Mouse (Mus musculus) embryonic facial prominence, embryonic 14.5 days (tissue): ENCODE measurements around the gene Sv2c. TPM values are rescaled to one million over a fixed set of nuclear protein-coding genes. Genes with fewer than 3 reads are reported as not detected.

Experiments
- ATAC-seq: fragments of 200-750 bp; cut with Nextera tagmentation; 2 replicates; pipeline ENCODE4 v1.8.0; 2017; ENCODE audit warnings: low read depth, moderate number of reproducible peaks, moderate TSS enrichment
- DNase-seq: peaks from one replicate; pipeline ENCODE4 v3.0.0-alpha.2; 2015; ENCODE audit warnings: low spot score
- H3K27ac ChIP-seq: fragments of 300-500 bp; sonication (generic); replicated peaks from 2 replicates; pipeline ENCODE4 v1.5.1; 2014; ENCODE audit warnings: low read depth, mild to moderate bottlenecking, low read length, moderate library complexity
- H3K27me3 ChIP-seq: fragments of 300-500 bp; sonication (generic); replicated peaks from 2 replicates; pipeline ENCODE4 v1.6.1; 2014; ENCODE audit warnings: low read length; ENCODE audit not compliant: control insufficient read depth, insufficient read depth
- H3K36me3 ChIP-seq: fragments of 300-500 bp; sonication (generic); 2 replicates; pipeline ENCODE4 v1.6.1; 2014; ENCODE audit warnings: low read length, mixed read lengths; ENCODE audit not compliant: control insufficient read depth, insufficient read depth
- H3K4me1 ChIP-seq: fragments of 300-500 bp; sonication (generic); 2 replicates; pipeline ENCODE4 v1.6.1; 2014; ENCODE audit warnings: antibody characterized with exemption, low read length; ENCODE audit not compliant: control insufficient read depth, insufficient read depth
- H3K4me2 ChIP-seq: fragments of 300-500 bp; sonication (generic); 2 replicates; pipeline ENCODE4 v1.6.1; 2014; ENCODE audit warnings: low read depth, mild to moderate bottlenecking, low read length, moderate library complexity, mixed read lengths
- H3K4me3 ChIP-seq: fragments of 300-500 bp; sonication (generic); 2 replicates; pipeline ENCODE4 v1.5.1; 2014; ENCODE audit warnings: low read depth, mild to moderate bottlenecking, low read length
- H3K9ac ChIP-seq: fragments of 300-500 bp; sonication (generic); 2 replicates; pipeline ENCODE4 v1.6.1; 2014; ENCODE audit warnings: low read depth, mild to moderate bottlenecking, low read length, moderate library complexity, mixed read lengths
- H3K9me3 ChIP-seq: fragments of 300-500 bp; sonication (generic); 2 replicates; pipeline ENCODE4 v1.6.1; 2016; ENCODE audit warnings: low read length; ENCODE audit not compliant: control insufficient read depth
- WGBS: fragments of 180-500 bp; shearing (Covaris S2); extraction: QIAGEN DNeasy Blood & Tissue Kit; methylation state at CpG from one replicate; pipeline ENCODE4 v1.1.7; 2014; 5-methylcytosine and 5-hydroxymethylcytosine counted together
- polyA plus RNA-seq: library from polyadenylated mRNA; unstranded; fragments of >200 nt; fragmentation: Nextera tagmentation; extraction: Ambion mirVana; gene quantifications from 2 replicates; pipeline ENCODE4 v1.2.1, GENCODE M21; 2014

Gene Sv2c
- polyA plus RNA-seq, 1 experiment from 2014 or later = 5.6 TPM

- DNase-seq (no peak), ATAC-seq (no peak)
- Histone ChIP-seq H3K4me3 (no peak overlapping the region), H3K27ac (no peak overlapping the region), H3K27me3 (no peaks in the 10 kb centered on the region), H3K4me2 (no peak overlapping the region), H3K9me3 (no peaks in the 10 kb centered on the region), H3K9ac (no peak overlapping the region), H3K36me3 (no peaks in the 10 kb centered on the region), H3K4me1 (no peaks in the 10 kb centered on the region)
- WGBS = 48% methylated on average over 2 of the region's 2 CpGs
Measured at GRCm38 (mm10) chr13:95942587-95942986, 189.8 kb downstream of the Sv2c start.

GRCm38 (mm10) chr13:95941861-95942260, 190.5 kb downstream of the Sv2c start:
- H3K4me3 ChIP-seq = no peak overlapping the region
- H3K9ac ChIP-seq = no peak overlapping the region
- H3K36me3 ChIP-seq = no peaks in the 10 kb centered on the region
- 89% methylated on average over 4 of the region's 4 CpGs for WGBS
- no peak for ATAC-seq
- DNase-seq = no peak
- no peaks in the 10 kb centered on the region for H3K4me1 ChIP-seq
- no peak overlapping the region for H3K4me2 ChIP-seq
- H3K27ac ChIP-seq = no peak overlapping the region
- H3K9me3 ChIP-seq = no peaks in the 10 kb centered on the region
- H3K27me3 ChIP-seq = no peaks in the 10 kb centered on the region

DNA sequence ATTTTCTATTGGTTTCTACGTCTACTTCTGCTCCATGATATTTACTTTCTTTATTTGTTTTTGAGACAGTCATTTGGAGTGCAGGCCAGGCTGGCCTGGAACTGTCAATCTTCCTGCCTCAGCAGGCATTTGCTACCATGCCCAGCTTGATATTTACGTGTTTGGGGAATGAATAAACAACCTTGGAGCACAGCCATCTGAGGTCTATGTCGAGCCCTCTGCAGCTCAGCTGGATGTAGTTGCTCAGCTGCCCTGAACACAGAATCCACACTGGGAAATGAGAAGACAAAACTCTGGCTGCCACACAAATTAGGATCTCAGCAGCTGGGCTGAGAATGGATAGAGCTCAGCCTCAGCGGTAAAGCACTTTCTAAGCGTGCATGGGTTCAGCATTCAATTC, 191.6 kb downstream of the Sv2c start:
- WGBS = 59% methylated on average over 5 of the region's 5 CpGs
- Histone ChIP-seq H3K36me3 (no peaks in the 10 kb centered on the region), H3K4me3 (no peak overlapping the region), H3K4me1 (no peaks in the 10 kb centered on the region), H3K4me2 (no peak overlapping the region), H3K27ac (no peak overlapping the region), H3K9me3 (no peaks in the 10 kb centered on the region), H3K9ac (no peak overlapping the region), H3K27me3 (no peaks in the 10 kb centered on the region)
- DNase-seq (no peak), ATAC-seq (no peak)

DNA sequence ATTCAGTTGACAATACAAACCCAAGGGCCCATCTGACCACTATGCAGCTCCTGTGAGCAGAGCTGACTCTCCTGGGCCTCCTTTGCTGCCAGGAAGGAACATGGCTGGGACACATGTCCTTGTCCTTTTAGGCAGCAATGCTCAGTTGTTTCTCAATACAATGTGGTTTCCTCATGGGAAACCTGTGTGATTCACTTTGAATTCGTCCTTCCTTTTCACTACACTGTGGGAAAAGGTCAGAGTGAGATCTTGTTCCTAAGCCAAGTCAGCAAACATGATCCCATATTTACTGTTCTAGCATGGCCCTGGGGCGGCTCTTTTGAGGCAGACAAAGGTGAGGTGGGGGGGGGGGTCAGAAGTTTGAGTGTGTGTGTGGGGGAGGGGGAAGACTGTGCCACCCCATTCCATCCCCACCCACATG, 208.2 kb downstream of the Sv2c start:
- no peaks in the 10 kb centered on the region for H3K4me1 ChIP-seq
- ATAC-seq = no peak
- no peak overlapping the region for H3K4me3 ChIP-seq
- H3K27ac ChIP-seq = no peak overlapping the region
- no peak for DNase-seq
- WGBS = 59% methylated on average over 2 of the region's 2 CpGs
- no peak overlapping the region for H3K4me2 ChIP-seq
- no peaks in the 10 kb centered on the region for H3K27me3 ChIP-seq
- no peak overlapping the region for H3K9ac ChIP-seq
- no peaks in the 10 kb centered on the region for H3K9me3 ChIP-seq
- no peaks in the 10 kb centered on the region for H3K36me3 ChIP-seq

GRCm38 (mm10) chr13:95922626-95923025, 209.8 kb downstream of the Sv2c start:
- Histone ChIP-seq H3K9ac (no peak overlapping the region), H3K4me1 (no peaks in the 10 kb centered on the region), H3K4me3 (no peak overlapping the region), H3K4me2 (no peak overlapping the region), H3K27ac (no peak overlapping the region), H3K27me3 (no peaks in the 10 kb centered on the region), H3K36me3 (no peaks in the 10 kb centered on the region), H3K9me3 (no peaks in the 10 kb centered on the region)
- ATAC-seq (no peak), DNase-seq (no peak)
- 95% methylated on average over 4 of the region's 4 CpGs for WGBS

GRCm38 (mm10) chr13:95918624-95919284, 213.6 kb downstream of the Sv2c start:
- no peaks in the 10 kb centered on the region for H3K36me3 ChIP-seq

DNA sequence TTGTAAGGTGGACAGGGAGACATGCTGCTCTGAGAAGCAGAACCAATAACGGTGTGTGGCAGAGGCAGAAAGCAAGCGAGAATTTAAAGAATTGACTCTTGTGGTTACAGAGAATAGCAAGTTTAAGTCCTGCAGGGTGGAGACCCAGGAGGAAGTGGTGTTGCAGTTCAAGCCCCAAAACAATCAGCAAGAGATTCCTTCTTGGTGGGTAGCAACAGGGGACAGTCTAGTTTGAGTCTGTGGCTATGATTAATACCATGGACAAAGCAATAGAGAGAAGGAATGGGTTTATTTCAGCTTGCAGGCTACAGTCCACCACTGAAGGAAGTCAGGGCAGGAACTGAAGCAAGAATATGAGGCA, 219.4 kb downstream of the Sv2c start:
- H3K9ac ChIP-seq = no peak overlapping the region
- H3K27me3 ChIP-seq = no peaks in the 10 kb centered on the region
- H3K4me2 ChIP-seq = no peak overlapping the region
- ATAC-seq = no peak
- H3K9me3 ChIP-seq = no peaks in the 10 kb centered on the region
- no peak for DNase-seq
- 54% methylated on average over 2 of the region's 2 CpGs for WGBS
- no peaks in the 10 kb centered on the region for H3K36me3 ChIP-seq
- no peak overlapping the region for H3K4me3 ChIP-seq
- H3K4me1 ChIP-seq = peaks cover 3% of the 10 kb centered on the region; the same call in 1 of the 2 replicates
- H3K27ac ChIP-seq = no peak overlapping the region

More at GRCm38 (mm10) chr13:95918624-95919284, 213.6 kb downstream of the Sv2c start:
- DNase-seq = no peak
- Histone ChIP-seq H3K9ac (no peak overlapping the region), H3K9me3 (no peaks in the 10 kb centered on the region), H3K4me3 (no peak overlapping the region), H3K4me1 (no peaks in the 10 kb centered on the region), H3K4me2 (no peak overlapping the region), H3K27ac (no peak overlapping the region), H3K27me3 (no peaks in the 10 kb centered on the region)
- no peak for ATAC-seq
- 91% methylated on average over 9 of the region's 9 CpGs for WGBS

- Histone ChIP-seq H3K36me3 (no peaks in the 10 kb centered on the region), H3K4me3 (no peak overlapping the region), H3K4me1 (peaks cover 3% of the 10 kb centered on the region; the same call in 1 of the 2 replicates), H3K27ac (no peak overlapping the region), H3K9me3 (no peaks in the 10 kb centered on the region), H3K9ac (no peak overlapping the region), H3K27me3 (no peaks in the 10 kb centered on the region), H3K4me2 (no peak overlapping the region)
- DNase-seq (no peak), ATAC-seq (no peak)
- 77% methylated on average over 11 of the region's 11 CpGs for WGBS
Measured at GRCm38 (mm10) chr13:95912157-95913045, 220.0 kb downstream of the Sv2c start.
